Mouse (Mus musculus): ENCODE measurements around the gene Urod.

The Urod gene

DNA sequence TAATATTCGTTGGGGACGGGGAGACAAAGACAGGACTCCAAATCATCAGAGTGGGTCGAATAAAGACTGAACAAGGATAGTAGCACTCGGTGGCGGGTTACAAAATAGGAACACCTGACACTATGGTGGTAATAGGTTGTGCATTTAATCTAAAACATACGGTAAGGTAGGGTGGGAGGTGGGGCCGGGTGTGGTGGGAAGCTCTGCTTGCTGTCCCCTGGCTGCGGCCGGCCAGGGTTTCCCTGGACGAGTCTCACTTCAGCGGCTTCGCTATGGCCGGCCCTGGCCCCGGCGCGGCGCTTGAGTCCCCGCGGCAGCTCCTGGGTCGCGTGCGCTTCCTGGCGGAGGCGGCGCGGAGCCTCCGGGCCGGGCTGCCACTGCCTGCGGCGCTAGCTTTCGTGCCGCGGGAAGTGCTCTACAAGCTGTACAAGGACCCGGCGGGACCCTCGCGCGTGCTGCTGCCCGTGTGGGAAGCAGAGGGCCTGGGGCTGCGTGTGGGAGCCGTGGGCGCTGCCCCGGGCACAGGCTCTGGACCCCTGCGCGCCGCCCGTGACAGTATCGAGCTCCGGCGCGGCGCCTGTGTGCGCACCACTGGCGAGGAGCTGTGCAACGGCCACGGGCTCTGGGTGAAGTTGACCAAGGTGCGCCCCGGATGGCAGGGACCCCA is 1.1 kb upstream of the Urod start, which contains the start of gene Hectd3:
Gene Hectd3 (plus strand): TSS at position 187 of the 667 bp plus-strand sequence.
- peak; percentile 40 for DNase-seq (ENCODE audit: low spot score)

DNA sequence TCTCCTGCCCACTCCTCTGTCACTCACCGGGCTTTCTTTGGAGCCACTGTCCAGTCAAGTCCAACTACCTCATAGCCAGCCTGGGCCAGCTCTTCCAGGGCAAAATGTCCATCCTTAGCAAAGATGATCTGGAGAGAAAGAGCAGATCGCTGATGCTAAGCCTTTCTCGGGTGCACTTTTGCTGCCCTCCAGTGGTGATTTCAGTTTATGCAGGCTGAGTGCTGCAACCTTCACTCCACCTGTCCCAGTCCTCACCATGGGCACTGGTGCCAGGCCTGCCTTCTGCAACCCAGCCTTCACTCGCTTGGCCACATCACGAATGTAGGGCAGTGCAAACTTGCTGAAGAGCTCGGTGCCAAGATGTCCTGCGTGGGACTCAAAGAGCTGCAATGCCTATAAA is 2.8 kb downstream of the Urod start:
- peak; percentile 70 for DNase-seq (ENCODE audit: low spot score)

DNA sequence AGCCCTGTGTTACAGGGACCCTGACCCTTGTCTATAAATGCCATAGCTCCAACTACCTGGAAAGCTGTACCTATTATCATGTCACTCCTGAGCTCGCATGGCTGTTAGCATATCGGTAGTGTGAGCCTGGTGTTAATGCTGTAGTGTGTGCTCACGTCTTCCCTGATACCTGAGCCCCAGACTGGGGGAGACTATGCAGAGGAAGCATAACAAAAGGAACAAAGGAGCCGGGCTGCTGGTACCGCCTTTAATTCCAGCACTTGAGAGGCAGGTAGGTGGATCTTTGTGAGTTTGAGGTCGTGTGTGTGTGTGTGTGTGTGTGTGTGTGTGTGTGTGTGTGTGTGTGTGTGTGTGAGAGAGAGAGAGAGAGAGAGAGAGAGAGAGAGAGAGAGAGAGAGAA is 4.5 kb downstream of the Urod start:
- no peak for DNase-seq (ENCODE audit: low spot score)

DNA sequence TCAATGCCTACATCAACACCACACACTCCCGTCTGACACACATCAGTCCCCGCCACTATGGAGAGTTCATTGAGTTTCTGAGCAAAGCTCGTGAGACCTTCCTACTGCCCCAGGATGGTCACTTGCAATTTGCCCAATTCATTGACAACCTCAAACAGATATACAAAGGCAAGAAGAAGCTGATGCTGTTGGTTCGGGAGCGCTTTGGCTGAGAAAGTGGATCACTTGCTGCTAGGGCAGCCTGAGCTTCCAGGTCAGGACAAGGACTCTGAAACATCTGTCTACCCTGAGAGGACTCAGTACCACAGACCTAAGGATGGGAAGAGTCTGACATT is 7.1 kb downstream of the Urod start:
- no peak for DNase-seq (ENCODE audit: low spot score)

DNA sequence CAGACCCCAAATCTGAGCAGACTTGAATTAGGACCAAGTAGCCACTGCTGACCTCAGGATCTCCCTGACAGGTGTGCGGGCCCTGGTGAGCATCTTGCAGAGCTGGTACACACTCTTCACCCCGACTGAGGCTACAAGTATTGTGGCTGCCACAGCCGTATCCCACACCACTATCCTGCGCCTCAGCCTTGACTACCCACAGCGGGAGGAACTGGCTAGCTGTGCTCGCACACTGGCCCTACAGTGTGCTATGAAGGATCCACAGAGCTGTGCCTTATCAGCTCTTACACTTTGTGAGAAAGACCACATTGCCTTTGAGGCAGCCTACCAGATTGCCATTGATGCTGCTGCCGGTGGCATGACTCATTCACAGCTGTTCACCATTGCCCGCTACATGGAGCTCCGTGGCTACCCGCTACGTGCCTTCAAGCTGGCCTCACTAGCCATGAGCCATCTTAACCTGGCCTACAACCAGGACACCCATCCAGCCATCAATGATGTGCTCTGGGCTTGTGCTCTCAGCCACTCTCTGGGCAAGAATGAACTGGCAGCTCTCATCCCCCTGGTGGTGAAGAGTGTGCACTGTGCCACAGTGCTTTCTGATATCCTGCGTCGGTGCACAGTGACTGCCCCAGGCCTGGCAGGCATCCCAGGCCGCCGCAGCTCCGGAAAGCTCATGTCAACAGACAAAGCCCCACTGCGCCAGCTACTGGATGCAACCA is 7.7 kb downstream of the Urod start:
- peak; percentile 57 for DNase-seq (ENCODE audit: low spot score)

DNA sequence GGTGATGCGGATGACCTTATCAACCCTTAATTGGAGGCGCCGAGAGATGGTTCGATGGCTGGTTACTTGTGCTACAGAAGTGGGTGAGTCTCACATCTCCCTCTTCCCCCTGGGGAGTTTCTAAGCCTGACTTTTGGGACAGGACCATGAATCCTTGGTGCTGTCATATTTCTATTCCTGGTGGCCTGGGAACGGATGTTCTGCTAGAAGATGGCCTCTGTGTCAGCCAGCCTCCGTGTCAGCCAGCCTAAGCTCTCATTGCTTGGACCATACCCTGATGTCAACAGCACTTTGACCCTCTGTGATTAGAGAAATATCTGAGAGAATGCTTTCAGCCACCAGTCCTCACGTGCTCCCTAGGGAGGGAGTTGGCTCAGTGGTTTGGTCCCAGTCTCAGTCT is 8.5 kb downstream of the Urod start:
- no peak for DNase-seq (ENCODE audit: low spot score)

DNA sequence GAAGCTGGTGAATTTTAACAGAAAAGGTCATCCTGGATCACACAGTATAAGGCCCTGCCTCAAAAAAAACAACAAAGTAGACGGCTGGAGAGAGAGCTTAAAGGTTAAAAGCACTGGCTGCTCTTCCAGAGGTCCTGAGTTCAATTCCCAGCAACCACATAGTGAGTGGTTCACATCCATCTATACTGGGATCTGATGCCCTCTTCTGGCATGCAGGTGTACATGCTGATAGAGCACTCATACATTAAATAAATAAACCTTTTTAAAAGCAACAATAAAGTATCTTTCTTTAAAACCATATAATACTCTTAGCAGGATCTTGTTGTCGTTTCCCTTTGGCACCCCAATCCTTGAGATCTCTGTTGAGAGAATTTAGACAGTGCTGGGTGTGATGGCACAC is 17.7 kb downstream of the Urod start:
- DNase-seq (ENCODE audit: low spot score): no peak

DNA sequence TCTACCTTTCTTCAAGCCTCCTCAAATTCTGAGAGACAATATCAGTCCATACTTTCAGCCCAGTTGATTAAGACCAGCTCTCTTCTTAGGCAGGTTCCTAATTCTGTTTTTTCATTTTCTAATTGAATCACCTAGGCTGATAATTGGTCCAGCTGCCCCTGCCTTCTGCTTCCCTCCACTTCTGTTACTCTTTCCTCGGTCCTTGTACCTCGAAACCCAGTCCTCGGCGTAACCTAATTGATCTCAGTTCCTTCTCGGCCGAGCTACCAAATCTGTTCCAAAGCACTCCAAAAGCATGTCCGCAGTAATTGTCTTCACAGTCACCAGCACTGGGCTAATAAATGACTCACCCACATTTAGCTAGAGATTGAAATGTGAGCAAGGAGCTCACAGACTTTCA is 39.3 kb downstream of the Urod start:
- no peak for DNase-seq (ENCODE audit: low spot score)

DNA sequence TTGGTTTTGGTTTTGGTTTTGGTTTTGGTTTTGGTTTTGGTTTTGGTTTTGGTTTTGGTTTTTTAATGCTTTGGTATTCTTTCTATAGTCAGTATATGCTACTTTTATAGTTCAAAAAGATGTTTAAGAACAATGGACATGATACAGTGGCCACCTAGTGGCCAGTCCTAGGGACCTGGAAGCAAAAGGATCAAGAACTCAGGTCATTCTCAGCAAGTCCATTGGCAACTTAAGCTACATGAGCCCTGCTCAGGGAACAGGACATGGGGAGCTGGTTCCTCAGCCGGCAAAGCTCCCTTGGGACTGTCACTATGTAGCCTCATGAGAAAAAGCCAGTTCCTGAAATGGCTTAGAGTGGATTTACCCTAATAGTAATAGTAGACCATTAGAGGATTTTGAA is 42.6 kb downstream of the Urod start:
- DNase-seq (ENCODE audit: low spot score): no peak

DNA sequence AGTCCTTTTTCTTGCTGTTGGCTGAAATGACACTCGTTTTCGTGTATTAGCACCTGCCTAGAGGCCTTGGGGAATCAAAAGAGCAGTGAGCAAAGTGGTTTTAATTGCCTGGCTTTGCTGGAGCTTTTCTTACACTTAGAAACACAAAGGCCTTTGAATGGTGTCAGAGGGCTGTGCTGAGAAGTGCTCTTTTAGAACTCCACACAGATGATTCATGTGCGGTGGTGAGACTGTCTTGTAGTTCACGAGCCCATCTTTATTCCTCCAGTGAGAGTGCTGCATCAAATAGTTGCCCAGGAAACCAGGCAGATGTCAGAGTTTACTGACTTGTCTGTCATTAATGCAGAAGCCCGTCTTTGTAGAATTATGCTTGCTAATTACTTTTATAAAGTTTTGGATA is 50.2 kb downstream of the Urod start:
- no peak for DNase-seq (ENCODE audit: low spot score)

DNA sequence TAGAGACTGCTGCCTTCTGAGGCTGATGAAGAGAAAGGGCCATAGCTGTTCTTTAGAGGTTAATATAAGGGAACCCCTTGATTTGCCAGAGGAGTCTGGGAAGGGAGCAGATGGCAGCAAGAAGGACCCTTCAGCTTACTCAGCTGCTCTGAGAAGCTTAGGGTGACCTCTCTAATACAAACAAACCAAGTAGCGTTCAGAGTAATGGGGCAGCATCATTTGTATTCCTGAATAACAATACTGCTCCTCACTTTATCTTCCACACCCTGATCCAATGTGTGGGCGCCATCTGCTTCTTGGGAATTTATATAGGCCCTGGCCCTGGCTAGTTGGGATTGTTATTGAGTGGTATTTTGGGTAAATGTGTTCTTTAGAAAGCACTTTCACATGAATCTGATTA is 51.5 kb downstream of the Urod start:
- no peak for DNase-seq (ENCODE audit: low spot score)
